Mouse (Mus musculus): ENCODE measurements at regions not wholly inside any gene's neighbourhood (a gene's known extent, or its start where the extent isn't known, plus 50 kb on each side); places are given as distances from the start of the nearest gene placed in this dataset.

DNA sequence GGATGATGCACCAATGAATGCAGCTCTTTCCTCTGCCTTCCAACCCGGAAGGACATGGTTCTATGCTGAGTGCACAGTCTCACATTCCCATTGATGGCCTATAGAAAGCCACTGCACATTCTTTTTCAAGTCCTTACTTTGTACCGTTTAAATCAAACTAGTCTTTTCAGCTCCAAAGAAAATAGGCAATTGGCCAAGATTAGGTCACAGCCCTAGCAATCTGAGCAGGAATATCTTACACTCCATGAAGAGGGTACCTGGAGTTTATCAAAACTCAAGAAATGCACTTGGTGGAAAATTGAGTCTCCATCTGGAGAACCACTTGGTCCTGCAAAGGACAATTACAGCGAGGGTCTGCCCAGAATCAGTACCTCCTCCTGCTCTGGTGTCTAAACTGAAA, 253.4 kb downstream of the Sox4 start:
- Histone ChIP-seq H3K4me1 (ENCODE audit: insufficient read depth) (no peaks in the 10 kb centered on the region), H3K4me2 (ENCODE audit: low read depth, low read length) (no peak overlapping the region), H3K36me3 (replicated peaks; ENCODE audit: insufficient read depth, low read length) (no peaks in the 10 kb centered on the region), H3K27me3 (ENCODE audit: insufficient read depth, low read length) (no peaks in the 10 kb centered on the region), H3K9ac (replicated peaks) (no peak overlapping the region), H3K4me3 (ENCODE audit: low read depth, low read length) (no peak overlapping the region), H3K27ac (ENCODE audit: low read depth) (no peak overlapping the region), H3K9me3 (ENCODE audit: low read length) (no peaks in the 10 kb centered on the region)
- no peak for DNase-seq
- TF ChIP-seq EP300 (IDR thresholded peaks at IDR 0.05; ENCODE audit: low read depth): no peak
- no peak for TF ChIP-seq CTCF (IDR thresholded peaks at IDR 0.05; ENCODE audit: low read depth)
- 69% methylated on average over 3 of the region's 3 CpGs for WGBS (ENCODE audit: insufficient replicate concordance)
- no peak for ATAC-seq

DNA sequence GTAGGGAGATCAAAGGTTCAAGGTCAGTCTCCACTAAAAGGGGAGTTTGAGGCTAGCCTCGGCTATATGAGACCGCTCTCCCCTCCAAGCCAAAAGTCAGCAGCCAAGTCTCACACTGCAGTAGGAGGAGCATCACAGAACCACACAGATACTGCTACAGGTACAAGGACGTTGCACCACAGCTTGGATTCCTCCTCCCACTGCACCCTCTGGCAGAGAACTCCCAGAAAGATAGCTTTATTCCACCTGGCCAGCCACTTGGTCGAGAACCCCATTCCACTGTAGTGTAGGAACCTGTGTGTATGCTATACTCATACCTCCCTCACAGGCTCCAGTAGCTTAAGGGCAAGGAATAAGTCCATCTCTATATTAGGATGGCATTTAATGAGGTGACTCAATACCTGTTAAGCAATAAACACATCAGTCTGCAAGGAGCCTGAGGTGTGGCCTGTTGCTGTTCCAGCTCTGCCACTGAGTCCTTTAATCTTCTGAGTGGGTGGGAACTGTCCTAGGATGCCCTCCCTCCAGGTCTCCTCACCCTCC, 254.0 kb downstream of the Sox4 start:
- Histone ChIP-seq H3K9me3 (ENCODE audit: low read length) (no peaks in the 10 kb centered on the region), H3K4me2 (ENCODE audit: low read depth, low read length) (no peak overlapping the region), H3K4me3 (ENCODE audit: low read depth, low read length) (no peak overlapping the region), H3K4me1 (ENCODE audit: insufficient read depth) (no peaks in the 10 kb centered on the region), H3K27me3 (ENCODE audit: insufficient read depth, low read length) (no peaks in the 10 kb centered on the region), H3K36me3 (replicated peaks; ENCODE audit: insufficient read depth, low read length) (no peaks in the 10 kb centered on the region), H3K27ac (ENCODE audit: low read depth) (no peak overlapping the region), H3K9ac (replicated peaks) (no peak overlapping the region)
- no peak for ATAC-seq
- TF ChIP-seq EP300 (IDR thresholded peaks at IDR 0.05; ENCODE audit: low read depth) (no peak), CTCF (IDR thresholded peaks at IDR 0.05; ENCODE audit: low read depth) (no peak)
- no peak for DNase-seq
- 86% methylated on average over 4 of the region's 4 CpGs for WGBS (ENCODE audit: insufficient replicate concordance)

DNA sequence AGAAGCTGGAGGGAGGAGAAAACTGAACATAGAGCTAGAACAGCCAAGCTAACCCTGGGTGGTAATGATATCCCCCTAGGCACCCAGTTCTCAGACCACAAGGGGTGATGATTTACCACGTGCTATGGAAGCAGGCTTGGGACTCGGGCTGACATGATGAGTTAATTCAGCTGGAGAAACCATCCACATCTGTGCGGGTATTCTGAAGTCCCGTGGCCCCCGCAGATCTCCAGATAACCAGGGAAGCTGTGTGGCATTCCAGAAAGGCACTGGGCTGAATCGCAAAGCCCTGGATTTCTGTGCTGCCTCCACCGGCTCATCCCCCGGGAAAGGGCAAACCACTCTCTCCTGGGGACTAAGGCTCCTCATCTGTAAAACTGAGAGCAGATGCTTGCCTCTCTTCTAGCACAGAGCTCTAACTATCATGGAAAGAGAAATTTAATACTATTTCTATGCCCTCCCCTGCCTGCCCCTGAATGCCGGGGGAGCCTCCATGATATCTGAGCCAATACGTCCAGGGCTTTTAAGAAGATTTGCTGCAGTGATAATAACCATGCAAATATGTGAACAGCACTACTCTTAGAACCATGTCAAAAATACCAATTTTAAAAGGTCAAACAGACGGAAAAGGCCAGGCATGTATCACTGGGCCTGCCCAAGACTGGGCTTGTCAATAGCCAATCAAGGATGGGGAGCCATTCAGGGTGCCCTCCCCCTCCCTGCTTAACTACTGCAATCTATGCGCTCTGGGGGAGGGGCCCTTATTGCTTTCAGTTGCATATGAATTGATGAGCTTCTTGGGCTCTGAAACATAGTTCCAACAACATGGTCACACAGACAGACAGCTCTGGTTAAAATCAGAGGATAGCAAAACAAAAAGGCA, 255.5 kb downstream of the Sox4 start:
- H3K4me2 ChIP-seq (ENCODE audit: low read depth, low read length): no peak overlapping the region
- no peaks in the 10 kb centered on the region for H3K4me1 ChIP-seq (ENCODE audit: insufficient read depth)
- H3K9me3 ChIP-seq (ENCODE audit: low read length): no peaks in the 10 kb centered on the region
- WGBS (ENCODE audit: insufficient replicate concordance): 77% methylated on average over 12 of the region's 12 CpGs
- no peak for TF ChIP-seq CTCF (IDR thresholded peaks at IDR 0.05; ENCODE audit: low read depth)
- TF ChIP-seq EP300 (IDR thresholded peaks at IDR 0.05; ENCODE audit: low read depth): no peak
- H3K27me3 ChIP-seq (ENCODE audit: insufficient read depth, low read length): no peaks in the 10 kb centered on the region
- ATAC-seq (no peak), DNase-seq (no peak)
- H3K9ac ChIP-seq (replicated peaks): no peak overlapping the region
- no peak overlapping the region for H3K4me3 ChIP-seq (ENCODE audit: low read depth, low read length)
- no peaks in the 10 kb centered on the region for H3K36me3 ChIP-seq (replicated peaks; ENCODE audit: insufficient read depth, low read length)
- H3K27ac ChIP-seq (ENCODE audit: low read depth): no peak overlapping the region

DNA sequence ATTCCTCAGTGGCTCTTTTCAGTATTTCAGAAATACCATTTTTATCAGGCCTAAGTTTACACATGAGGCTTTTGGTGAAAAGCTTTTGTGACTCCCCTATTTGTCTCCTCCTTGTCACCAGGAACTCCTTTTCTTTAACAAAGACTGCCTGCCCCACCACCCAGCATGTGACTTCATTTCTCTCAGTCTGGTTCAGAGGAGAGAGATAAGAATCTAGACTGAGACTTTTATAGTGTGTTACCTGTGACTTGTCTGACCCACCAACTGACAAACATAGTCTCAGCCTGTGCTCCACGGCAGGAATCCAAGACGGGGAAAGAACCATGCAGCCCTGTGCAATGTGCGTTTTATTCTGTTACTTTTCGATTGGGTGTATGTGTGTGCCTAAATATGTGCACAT, 260.4 kb downstream of the Sox4 start:
- Histone ChIP-seq H3K36me3 (replicated peaks; ENCODE audit: insufficient read depth, low read length) (no peaks in the 10 kb centered on the region), H3K4me2 (ENCODE audit: low read depth, low read length) (no peak overlapping the region), H3K27ac (ENCODE audit: low read depth) (no peak overlapping the region), H3K9ac (replicated peaks) (no peak overlapping the region), H3K4me3 (ENCODE audit: low read depth, low read length) (no peak overlapping the region), H3K27me3 (ENCODE audit: insufficient read depth, low read length) (no peaks in the 10 kb centered on the region), H3K9me3 (ENCODE audit: low read length) (no peaks in the 10 kb centered on the region), H3K4me1 (ENCODE audit: insufficient read depth) (no peaks in the 10 kb centered on the region; the same call in 1 of the 2 replicates)
- no peak for TF ChIP-seq EP300 (IDR thresholded peaks at IDR 0.05; ENCODE audit: low read depth)
- no peak for TF ChIP-seq CTCF (IDR thresholded peaks at IDR 0.05; ENCODE audit: low read depth)
- DNase-seq (no peak), ATAC-seq (no peak)
- 63% methylated on average over 4 of the region's 4 CpGs for WGBS (ENCODE audit: insufficient replicate concordance)

- no peak overlapping the region for H3K9ac ChIP-seq (replicated peaks)
- H3K27ac ChIP-seq (ENCODE audit: low read depth): no peak overlapping the region
- H3K4me2 ChIP-seq (ENCODE audit: low read depth, low read length): no peak overlapping the region
- no peak overlapping the region for H3K4me3 ChIP-seq (ENCODE audit: low read depth, low read length)
- no peaks in the 10 kb centered on the region; the same call in 1 of the 2 replicates for H3K4me1 ChIP-seq (ENCODE audit: insufficient read depth)
- 58% methylated on average over 5 of the region's 5 CpGs for WGBS (ENCODE audit: insufficient replicate concordance)
- ATAC-seq: no peak
- H3K27me3 ChIP-seq (ENCODE audit: insufficient read depth, low read length): no peaks in the 10 kb centered on the region
- H3K9me3 ChIP-seq (ENCODE audit: low read length): no peaks in the 10 kb centered on the region
- H3K36me3 ChIP-seq (replicated peaks; ENCODE audit: insufficient read depth, low read length): no peaks in the 10 kb centered on the region
- DNase-seq: no peak
- TF ChIP-seq EP300 (IDR thresholded peaks at IDR 0.05; ENCODE audit: low read depth) (no peak), CTCF (IDR thresholded peaks at IDR 0.05; ENCODE audit: low read depth) (no peak)
These were observed 260.9 kb downstream of the Sox4 start for GRCm38 (mm10) chr13:28692587-28692986.

GRCm38 (mm10) chr13:28690511-28691160, 262.9 kb downstream of the Sox4 start:
- DNase-seq (no peak), ATAC-seq (no peak)
- WGBS (ENCODE audit: insufficient replicate concordance): 81% methylated on average over 5 of the region's 5 CpGs
- no peaks in the 10 kb centered on the region for H3K36me3 ChIP-seq (replicated peaks; ENCODE audit: insufficient read depth, low read length)
- no peak overlapping the region for H3K4me2 ChIP-seq (ENCODE audit: low read depth, low read length)
- TF ChIP-seq EP300 (IDR thresholded peaks at IDR 0.05; ENCODE audit: low read depth) (no peak), CTCF (IDR thresholded peaks at IDR 0.05; ENCODE audit: low read depth) (no peak)
- no peaks in the 10 kb centered on the region for H3K27me3 ChIP-seq (ENCODE audit: insufficient read depth, low read length)
- no peaks in the 10 kb centered on the region for H3K9me3 ChIP-seq (ENCODE audit: low read length)
- H3K27ac ChIP-seq (ENCODE audit: low read depth): no peak overlapping the region
- H3K9ac ChIP-seq (replicated peaks): no peak overlapping the region
- no peak overlapping the region for H3K4me3 ChIP-seq (ENCODE audit: low read depth, low read length)
- no peaks in the 10 kb centered on the region; the same call in 1 of the 2 replicates for H3K4me1 ChIP-seq (ENCODE audit: insufficient read depth)
